Mouse (Mus musculus) myocyte (in vitro differentiated cells): ENCODE measurements around the gene Syngr3. TPM values are rescaled to one million over a fixed set of nuclear protein-coding genes. Genes with fewer than 3 reads are reported as not detected.
A peak's percentile ranks its signal among the peaks of the same experiment; 100 is the strongest.

Experiments used
- H3K27me3 ChIP-seq: one replicate; pipeline ENCODE4 v1.6.1; 2011; ENCODE audit not compliant: control insufficient read depth, insufficient read depth, insufficient read length
- H3K36me3 ChIP-seq: one replicate; pipeline ENCODE4 v1.6.1; 2011; ENCODE audit not compliant: control insufficient read depth, insufficient read depth
- H3K4me2 ChIP-seq: one replicate; pipeline ENCODE4 v1.6.1; 2011; ENCODE audit warnings: low read depth, control low read depth
- H3K4me3 ChIP-seq: one replicate; pipeline ENCODE4 v1.5.1; 2011; ENCODE audit warnings: mild to moderate bottlenecking, control low read depth, moderate library complexity
- H3K79me2 ChIP-seq: one replicate; pipeline ENCODE4 v1.6.1; 2011; ENCODE audit not compliant: control insufficient read depth, insufficient read depth
- H3ac ChIP-seq: one replicate; pipeline ENCODE4 v1.6.1; 2011; ENCODE audit not compliant: control insufficient read depth, insufficient read length
- CEBPB ChIP-seq: IDR thresholded peaks from 2 replicates; pipeline ENCODE4 v1.6.1; 2011; ENCODE audit warnings: mild to moderate bottlenecking, moderate library complexity; ENCODE audit not compliant: poor library complexity, insufficient read depth, severe bottlenecking
- E2F4 ChIP-seq: IDR thresholded peaks from one replicate; pipeline ENCODE4 v1.6.1; 2011; ENCODE audit warnings: mild to moderate bottlenecking, control low read depth, moderate library complexity; ENCODE audit not compliant: insufficient read depth
- MAX ChIP-seq: IDR thresholded peaks from one replicate; pipeline ENCODE4 v1.6.1; 2011; ENCODE audit warnings: low read depth, mild to moderate bottlenecking, control low read depth
- MYOD1 ChIP-seq, 3 experiments: IDR thresholded peaks; one replicate each; pipeline ENCODE4 v1.6.1; 2011; ENCODE audit warnings: control low read depth in 2 of 3, low read depth in 2 of 3, mild to moderate bottlenecking in 2 of 3, moderate library complexity in 1 of 3; ENCODE audit not compliant: insufficient read length in 2 of 3, control insufficient read depth in 1 of 3
- MYOG ChIP-seq, 3 experiments: IDR thresholded peaks; one replicate each; pipeline ENCODE4 v1.6.1; 2011; ENCODE audit warnings: control low read depth in 2 of 3, low read depth in 2 of 3, mild to moderate bottlenecking in 2 of 3; ENCODE audit not compliant: insufficient read length in 2 of 3, control insufficient read depth in 1 of 3, insufficient read depth in 1 of 3
- POLR2A ChIP-seq: IDR thresholded peaks from one replicate; pipeline ENCODE4 v1.6.1; 2011; ENCODE audit warnings: low read depth, mild to moderate bottlenecking, control low read depth, moderate library complexity; ENCODE audit not compliant: insufficient read length
- POLR2AphosphoS2 ChIP-seq: IDR thresholded peaks from one replicate; pipeline ENCODE4 v1.6.1; 2011; ENCODE audit warnings: low read depth, control low read depth; ENCODE audit not compliant: insufficient read length
- REST ChIP-seq: IDR thresholded peaks from one replicate; pipeline ENCODE4 v1.6.1; 2011; ENCODE audit warnings: mild to moderate bottlenecking, control low read depth, moderate library complexity; ENCODE audit not compliant: insufficient read depth, insufficient read length
- SRF ChIP-seq: IDR thresholded peaks from one replicate; pipeline ENCODE4 v1.6.1; 2011; ENCODE audit warnings: low read depth; ENCODE audit not compliant: control insufficient read depth, insufficient read length
- TCF12 ChIP-seq: IDR thresholded peaks from one replicate; pipeline ENCODE4 v1.6.1; 2011; ENCODE audit warnings: mild to moderate bottlenecking, control low read depth; ENCODE audit not compliant: poor library complexity, insufficient read depth, severe bottlenecking
- TCF3 ChIP-seq: IDR thresholded peaks from one replicate; pipeline ENCODE4 v1.6.1; 2011; ENCODE audit warnings: low read depth, control low read depth; ENCODE audit not compliant: insufficient read length
- USF1 ChIP-seq: IDR thresholded peaks from one replicate; pipeline ENCODE4 v1.6.1; 2011; ENCODE audit warnings: low read depth, mild to moderate bottlenecking, control low read depth, moderate library complexity
- polyA plus RNA-seq: library from polyadenylated mRNA; unstranded; fragments of >200 nt; fragmentation: generic; extraction: Trizol; gene quantifications from one replicate; pipeline ENCODE4 v1.2.1, GENCODE M21; 2012; ENCODE audit warnings: missing spikeins

Syngr3 gene
- polyA plus RNA-seq, 1 experiment, result 0.29 TPM

- Histone ChIP-seq H3K27me3 (no peaks in the 10 kb centered on the region), H3K36me3 (peaks cover 9% of the 10 kb centered on the region), H3ac (no peak overlapping the region), H3K4me3 (no peak overlapping the region), H3K4me2 (no peak overlapping the region), H3K79me2 (peaks cover 7% of the 10 kb centered on the region)
- TF ChIP-seq POLR2A (no peak), POLR2AphosphoS2 (no peak), MAX (no peak), TCF12 (no peak), MYOG (IDR thresholded peaks at IDR 0.05; ENCODE audit: control insufficient read depth in 1 of 3, insufficient read depth in 1 of 3, insufficient read length in 2 of 3, low read depth in 2 of 3) (no peak), MYOD1 (IDR thresholded peaks at IDR 0.05; ENCODE audit: control insufficient read depth in 1 of 3, insufficient read length in 2 of 3, low read depth in 2 of 3) (no peak), USF1 (no peak), REST (no peak), SRF (no peak), TCF3 (no peak), E2F4 (no peak), CEBPB (no peak)
Measured at GRCm38 (mm10) chr17:24701251-24701650, 11.5 kb upstream of the Syngr3 start.

- no peak overlapping the region for H3ac ChIP-seq
- H3K36me3 ChIP-seq, result peaks cover 9% of the 10 kb centered on the region
- TF ChIP-seq TCF3 (no peak), SRF (no peak), CEBPB (no peak), E2F4 (no peak), POLR2A (no peak), REST (no peak), POLR2AphosphoS2 (no peak), MAX (no peak), USF1 (no peak), TCF12 (no peak), MYOG (IDR thresholded peaks at IDR 0.05; ENCODE audit: control insufficient read depth in 1 of 3, insufficient read depth in 1 of 3, insufficient read length in 2 of 3, low read depth in 2 of 3) (no peak), MYOD1 (IDR thresholded peaks at IDR 0.05; ENCODE audit: control insufficient read depth in 1 of 3, insufficient read length in 2 of 3, low read depth in 2 of 3) (no peak)
- H3K4me2 ChIP-seq, result no peak overlapping the region
- H3K27me3 ChIP-seq, result no peaks in the 10 kb centered on the region
- no peak overlapping the region for H3K4me3 ChIP-seq
- peaks cover 5% of the 10 kb centered on the region for H3K79me2 ChIP-seq
Measured at GRCm38 (mm10) chr17:24699473-24699872, 9.7 kb upstream of the Syngr3 start.

DNA sequence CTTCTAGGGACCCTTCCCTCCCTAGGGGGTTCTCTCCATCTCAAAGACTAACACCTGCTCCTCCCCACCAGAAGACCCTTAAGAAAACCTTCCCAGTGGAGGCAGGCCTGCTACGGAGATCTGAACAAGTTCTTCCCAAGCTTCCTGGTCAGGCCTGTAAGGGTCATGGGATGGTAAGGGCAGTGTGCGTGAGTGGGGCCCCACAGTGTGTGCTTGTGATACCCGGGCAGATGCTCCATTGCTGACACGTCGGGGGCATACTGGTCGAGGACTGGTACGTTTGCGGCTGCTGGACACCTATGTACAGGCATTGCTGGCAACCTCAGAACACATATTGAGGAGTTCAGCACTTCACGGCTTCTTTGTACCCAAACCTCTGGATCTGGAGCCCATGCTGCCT is 9.0 kb upstream of the Syngr3 start:
- H3ac ChIP-seq, result no peak overlapping the region
- no peaks in the 10 kb centered on the region for H3K27me3 ChIP-seq
- no peak for TF ChIP-seq CEBPB
- TF ChIP-seq MYOG (IDR thresholded peaks at IDR 0.05; ENCODE audit: control insufficient read depth in 1 of 3, insufficient read depth in 1 of 3, insufficient read length in 2 of 3, low read depth in 2 of 3), result no peak
- TF ChIP-seq POLR2AphosphoS2, result peak; percentile 77
- no peak overlapping the region for H3K4me2 ChIP-seq
- no peak overlapping the region for H3K4me3 ChIP-seq
- peaks cover 9% of the 10 kb centered on the region for H3K36me3 ChIP-seq
- H3K79me2 ChIP-seq, result peaks cover 5% of the 10 kb centered on the region

GRCm38 (mm10) chr17:24697985-24698384 is 8.2 kb upstream of the Syngr3 start:
- Histone ChIP-seq H3K36me3 (peaks cover 9% of the 10 kb centered on the region), H3ac (no peak overlapping the region), H3K4me3 (no peak overlapping the region), H3K4me2 (no peak overlapping the region), H3K27me3 (no peaks in the 10 kb centered on the region), H3K79me2 (peaks cover 5% of the 10 kb centered on the region)
- TF ChIP-seq REST (no peak), CEBPB (no peak), MYOD1 (IDR thresholded peaks at IDR 0.05; ENCODE audit: control insufficient read depth in 1 of 3, insufficient read length in 2 of 3, low read depth in 2 of 3) (no peak), POLR2AphosphoS2 (no peak), MYOG (IDR thresholded peaks at IDR 0.05; ENCODE audit: control insufficient read depth in 1 of 3, insufficient read depth in 1 of 3, insufficient read length in 2 of 3, low read depth in 2 of 3) (no peak), MAX (no peak), TCF3 (no peak), TCF12 (no peak), E2F4 (no peak), POLR2A (no peak), USF1 (no peak), SRF (no peak)

GRCm38 (mm10) chr17:24696011-24696697 is 6.4 kb upstream of the Syngr3 start, which contains the start of the genes Gfer and Noxo1:
Gfer (minus strand) TSS chr17:24696156.
Noxo1 (plus strand) TSS chr17:24696234.
- H3K4me3 ChIP-seq, result peak within 1 kb of the TSS; percentile 45
- H3K36me3 ChIP-seq, result no peaks in the 10 kb centered on the region

More at GRCm38 (mm10) chr17:24696011-24696697, 6.4 kb upstream of the Syngr3 start, which contains the start of the genes Gfer and Noxo1:
- Histone ChIP-seq H3K27me3 (no peaks in the 10 kb centered on the region), H3ac (peak within 1 kb of the TSS; percentile 50), H3K79me2 (peaks cover 5% of the 10 kb centered on the region), H3K4me2 (peak within 1 kb of the TSS; percentile 84)
- TF ChIP-seq REST (no peak), MYOD1 (IDR thresholded peaks at IDR 0.05; ENCODE audit: control insufficient read depth in 1 of 3, insufficient read length in 2 of 3, low read depth in 2 of 3) (peak in 1 of 3 experiments; percentile 51), POLR2AphosphoS2 (peak; percentile 86), POLR2A (peak; percentile 91)
